Mouse (Mus musculus): ENCODE data around the gene Nrxn3. TPM values are rescaled to one million over a fixed set of nuclear protein-coding genes. Genes with fewer than 3 reads are reported as not detected.
A peak's percentile ranks its signal among the peaks of the same experiment; 100 is the strongest.

The Nrxn3 gene
- total RNA-seq, 1 experiment from 2014 or later: 0.18 TPM

DNA sequence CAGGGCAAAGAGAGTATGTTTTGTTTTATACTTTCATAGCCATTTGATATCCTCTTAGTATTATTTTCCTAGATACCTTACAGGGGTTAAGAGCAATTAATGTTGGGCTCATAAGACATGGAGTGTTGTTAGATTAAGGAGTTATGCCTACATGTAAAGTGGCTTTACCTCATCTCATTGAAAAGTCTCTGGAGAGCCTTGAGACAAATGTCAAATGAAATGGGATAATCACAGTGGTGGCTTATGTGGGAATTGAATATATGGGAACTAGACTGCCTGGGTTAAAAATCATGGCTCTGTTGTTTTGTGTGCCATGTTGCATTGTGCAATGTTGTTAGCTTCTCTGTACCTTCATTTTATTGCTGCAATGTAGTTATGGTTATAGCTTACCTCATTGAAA is 327.0 kb downstream of the Nrxn3 start:
- no peak for DNase-seq

DNA sequence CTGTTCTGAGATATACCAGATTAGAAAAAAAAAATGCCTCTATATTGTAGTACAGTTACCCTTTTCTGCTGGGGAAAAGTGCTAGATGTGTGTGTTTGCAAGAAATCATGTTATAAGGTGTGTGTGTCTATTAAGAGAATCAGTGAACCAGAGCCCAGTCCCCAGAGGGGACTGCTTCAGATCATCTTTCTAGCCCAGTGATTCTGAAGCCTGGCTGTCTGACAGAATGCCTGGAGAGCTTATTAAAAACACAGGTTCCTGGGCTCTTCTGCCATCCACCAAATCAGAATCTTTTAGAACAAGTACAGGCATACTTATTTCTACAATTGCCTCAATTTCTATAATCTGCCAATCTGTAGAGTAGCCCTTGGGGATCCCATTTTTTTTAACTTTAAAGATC is 349.8 kb downstream of the Nrxn3 start:
- DNase-seq: no peak

DNA sequence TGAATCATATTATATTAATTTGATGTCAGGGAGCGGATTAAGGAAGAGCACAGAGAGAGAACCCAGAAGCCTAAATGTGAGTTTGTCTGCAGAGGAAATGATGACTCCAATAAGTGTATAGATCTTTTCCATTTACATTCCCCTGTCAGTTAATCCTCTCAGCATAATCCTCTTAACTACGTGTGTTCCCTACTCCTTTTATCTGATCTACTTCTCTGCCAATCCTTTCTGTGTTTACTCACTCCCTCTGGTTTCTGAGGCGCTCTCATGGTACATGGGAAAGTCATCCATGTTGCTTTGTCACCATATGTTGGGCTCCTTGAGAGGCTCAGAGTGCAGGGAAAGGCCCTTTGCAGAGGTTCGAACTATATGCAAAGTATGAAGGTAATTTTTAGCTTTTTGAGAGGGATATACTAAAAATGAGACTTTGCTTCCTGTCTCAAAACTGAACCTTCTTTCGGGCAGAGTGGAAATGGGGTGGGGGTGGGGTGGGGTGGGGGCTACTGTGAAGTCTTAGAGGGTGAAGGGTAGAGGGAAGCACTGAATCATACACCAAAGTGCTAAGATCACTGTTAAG is 350.6 kb downstream of the Nrxn3 start:
- no peak for DNase-seq

GRCm38 (mm10) chr12:89074551-89075295 is 352.0 kb downstream of the Nrxn3 start:
- no peak for DNase-seq

DNA sequence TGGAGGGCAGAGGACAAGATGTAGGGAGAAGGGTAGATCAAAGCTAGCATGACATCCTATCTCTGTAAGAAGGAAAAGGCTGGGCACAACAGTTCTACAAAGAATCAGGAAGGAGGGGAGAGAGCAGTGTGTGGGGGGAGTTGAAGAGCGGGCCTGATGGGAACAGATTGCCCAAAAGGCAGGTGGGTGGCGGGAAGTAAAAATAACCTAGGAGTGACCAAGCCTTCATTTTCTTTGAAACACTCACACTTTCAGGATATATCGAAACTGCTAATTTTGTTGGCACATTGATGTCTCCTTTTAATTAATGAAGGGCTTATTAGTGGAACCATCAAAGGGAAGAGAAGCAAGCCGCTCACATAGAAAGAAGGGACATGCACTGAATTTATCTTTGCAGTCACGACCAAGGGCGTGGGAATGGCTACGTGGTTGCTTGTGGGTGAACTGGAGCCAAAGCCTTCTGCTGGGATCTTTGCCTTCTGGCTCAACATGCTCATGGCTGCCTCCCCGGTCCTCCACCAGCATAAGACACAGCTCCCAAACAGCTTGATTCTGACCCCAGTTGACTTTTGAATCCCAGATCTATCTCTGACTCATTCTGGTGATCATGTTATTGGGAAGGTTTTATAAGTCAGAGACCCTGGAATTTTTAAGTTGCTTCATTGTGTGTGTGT is 371.3 kb downstream of the Nrxn3 start:
- no peak for DNase-seq

DNA sequence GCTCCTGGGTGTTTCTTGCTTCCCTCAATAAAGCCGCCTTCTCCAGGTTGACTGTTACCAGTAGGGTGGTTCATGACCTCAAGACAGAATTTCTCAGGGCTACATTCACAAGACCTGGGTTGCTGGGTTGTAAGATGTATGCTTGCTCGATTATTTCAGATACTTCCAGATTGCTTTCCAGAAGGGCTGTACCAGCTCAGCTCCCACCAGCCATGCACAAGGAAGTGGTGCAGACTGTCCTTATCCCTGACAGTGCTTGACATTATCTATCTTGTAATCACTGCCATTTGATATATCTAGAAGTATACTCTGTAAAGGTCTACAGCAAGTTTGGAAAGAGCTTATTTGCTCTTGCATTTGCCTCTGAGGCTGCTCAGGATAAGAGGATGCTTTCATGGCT is 374.9 kb downstream of the Nrxn3 start:
- no peak for DNase-seq

DNA sequence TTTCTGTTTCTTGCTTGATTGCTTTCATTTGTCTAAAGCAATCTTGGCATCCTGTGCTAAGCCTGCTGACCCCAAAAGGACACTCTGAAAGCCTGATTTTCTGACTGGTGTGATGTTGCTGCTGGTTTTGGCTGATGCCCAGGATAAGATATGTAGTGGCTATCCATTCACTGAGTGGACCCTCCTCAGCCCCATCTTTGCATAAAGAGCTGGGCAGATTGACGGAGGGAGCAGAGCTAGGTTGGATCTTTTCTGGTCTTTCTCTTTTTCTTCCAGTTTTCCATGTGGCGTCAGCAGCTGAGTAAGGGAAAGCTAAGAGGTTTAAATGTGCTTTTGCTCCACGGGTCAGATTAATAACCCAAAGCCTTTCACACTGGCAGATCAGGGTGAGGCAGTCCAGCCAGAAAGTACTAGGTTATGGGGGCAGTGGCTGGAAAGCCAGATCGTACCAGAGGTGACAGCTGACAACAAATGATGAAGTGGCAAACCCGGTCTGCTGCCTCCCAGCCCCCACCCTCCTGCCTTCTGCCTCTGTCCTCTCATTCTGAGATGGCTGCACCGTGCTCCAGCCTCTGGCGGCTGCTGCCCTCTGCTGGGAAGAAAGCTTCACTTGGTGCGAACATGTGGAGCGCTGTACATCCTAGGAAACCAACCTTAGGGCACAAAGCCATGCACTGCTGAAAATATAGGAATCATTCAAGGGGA is 383.5 kb downstream of the Nrxn3 start:
- peak; percentile 73 for DNase-seq

DNA sequence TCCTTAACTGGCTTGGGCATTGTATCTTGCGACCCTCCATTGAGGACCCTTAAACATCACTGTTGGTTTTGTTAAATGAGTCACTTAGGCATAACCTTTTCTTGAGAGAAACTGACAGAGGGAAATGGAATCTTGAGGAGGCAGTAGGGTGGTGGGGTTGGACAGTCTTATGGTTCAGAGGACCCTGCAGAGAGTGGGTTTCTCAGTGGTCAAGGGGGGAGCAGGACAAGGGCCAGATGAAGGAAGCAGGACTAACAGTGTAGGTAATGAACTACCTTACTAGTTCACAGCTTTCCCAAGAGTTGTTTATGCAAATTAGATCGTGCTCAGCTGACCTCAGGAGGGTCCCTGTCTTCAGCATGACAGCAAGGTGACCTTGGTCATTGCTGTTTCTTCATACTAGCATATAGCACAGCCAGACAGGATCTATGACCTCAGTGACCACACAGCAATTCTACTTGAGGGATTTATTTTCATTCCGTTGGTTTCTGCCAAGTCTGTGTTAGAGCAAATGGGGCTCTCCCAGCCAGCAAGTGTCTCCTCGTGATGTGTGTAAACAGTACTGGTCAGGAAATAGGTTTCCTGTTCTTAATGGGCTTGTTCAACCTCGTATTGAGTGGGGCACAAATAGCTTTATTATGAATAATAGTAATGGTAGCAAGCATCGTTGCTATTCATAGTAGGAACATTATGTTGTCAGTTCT is 384.4 kb downstream of the Nrxn3 start:
- DNase-seq: no peak

GRCm38 (mm10) chr12:89109779-89110335 is 387.2 kb downstream of the Nrxn3 start:
- no peak for DNase-seq

GRCm38 (mm10) chr12:89128602-89129001 is 405.9 kb downstream of the Nrxn3 start:
- no peak for DNase-seq

DNA sequence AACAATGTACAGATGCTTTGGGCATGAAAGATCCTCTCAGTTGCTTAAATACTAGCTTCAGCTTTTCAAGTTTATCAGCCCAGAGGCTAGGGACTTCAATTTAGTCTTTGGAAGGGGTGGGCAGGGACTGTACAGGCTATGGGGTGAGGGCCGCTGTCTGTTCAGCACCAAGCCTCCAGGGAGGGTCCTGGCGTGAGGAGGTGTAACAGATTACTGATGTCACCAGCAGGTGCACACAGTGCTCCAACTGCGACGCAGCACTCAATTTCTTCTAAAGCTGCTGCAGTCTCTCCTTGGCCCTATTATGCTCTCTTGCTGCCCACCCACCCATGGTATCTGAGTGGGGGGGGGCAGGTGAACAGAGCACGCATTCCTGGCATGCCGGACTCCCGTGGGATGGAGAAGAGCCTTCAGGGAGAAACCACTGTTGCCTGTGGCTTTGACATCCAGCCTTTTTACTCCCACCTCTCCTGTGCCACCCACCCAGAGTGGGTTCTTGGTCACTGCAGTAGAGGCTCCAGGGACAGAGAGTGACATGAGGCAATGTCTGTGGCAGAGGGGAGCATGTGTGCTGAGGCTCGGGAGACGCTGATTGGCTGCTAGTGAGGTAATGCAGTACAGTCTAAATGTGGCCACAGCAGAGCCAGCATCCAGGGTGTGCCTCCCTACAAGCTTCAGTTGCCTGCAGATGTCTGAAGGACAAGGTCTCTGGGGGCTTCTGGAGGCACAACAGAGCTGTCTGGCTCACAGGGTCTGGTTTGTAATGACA is 406.6 kb downstream of the Nrxn3 start:
- DNase-seq: no peak

- DNase-seq: no peak
These were observed 411.7 kb downstream of the Nrxn3 start for GRCm38 (mm10) chr12:89134333-89134732.

- DNase-seq: no peak
These were observed 412.2 kb downstream of the Nrxn3 start for GRCm38 (mm10) chr12:89134774-89135307.

DNA sequence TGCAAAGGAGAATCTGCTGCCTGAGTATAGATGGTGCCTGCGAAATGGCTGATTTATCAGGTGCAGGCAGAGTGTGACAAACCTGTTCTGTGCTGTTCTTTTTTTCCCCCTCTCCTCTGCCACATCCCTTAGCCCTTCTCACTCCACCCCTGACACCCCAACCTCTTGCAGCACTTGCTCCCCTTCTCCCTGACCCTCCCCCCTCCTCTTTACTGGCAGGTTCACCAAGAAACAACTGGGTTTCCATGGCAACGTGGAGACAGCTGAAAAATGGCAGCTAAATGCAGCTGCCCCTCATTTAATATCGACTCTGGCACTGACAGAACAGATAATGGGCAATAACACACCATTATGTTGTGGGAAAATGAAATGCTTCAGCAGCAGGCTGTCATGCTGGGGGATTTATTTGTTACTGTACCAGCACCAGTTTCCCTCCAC is 426.3 kb downstream of the Nrxn3 start:
- DNase-seq: no peak

GRCm38 (mm10) chr12:89149455-89149854 is 426.8 kb downstream of the Nrxn3 start:
- no peak for DNase-seq

DNA sequence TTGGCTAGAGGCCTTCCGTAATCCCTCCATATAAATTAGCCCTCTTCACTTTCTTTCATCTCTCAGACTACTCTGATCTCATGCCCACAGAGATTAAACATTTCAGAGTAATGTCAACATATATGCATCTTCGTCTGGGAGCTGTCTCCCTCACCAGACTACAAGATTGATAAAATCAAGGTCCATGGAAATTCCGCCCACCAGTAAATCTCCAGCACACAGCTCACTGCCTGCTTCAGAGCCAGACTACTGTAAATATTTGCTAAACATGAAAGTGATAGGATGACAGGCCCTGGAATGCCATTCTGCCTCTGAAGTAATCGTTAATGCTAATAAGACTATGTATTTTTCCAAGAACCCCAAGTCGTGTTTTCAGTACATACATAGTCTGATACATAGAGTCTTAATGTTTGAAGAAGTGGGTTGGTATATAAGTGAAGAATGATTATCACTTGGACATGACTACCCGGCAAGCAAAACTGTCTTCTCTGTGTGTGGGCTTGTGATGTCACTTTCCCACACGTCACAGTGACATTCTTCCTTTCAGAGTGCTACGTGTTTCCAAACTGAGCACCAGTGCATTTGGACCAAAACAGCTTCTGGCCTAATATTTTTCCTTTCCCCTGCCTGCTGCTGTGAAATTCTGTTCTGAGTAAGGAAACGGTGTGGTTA is 433.5 kb downstream of the Nrxn3 start:
- DNase-seq: no peak

DNA sequence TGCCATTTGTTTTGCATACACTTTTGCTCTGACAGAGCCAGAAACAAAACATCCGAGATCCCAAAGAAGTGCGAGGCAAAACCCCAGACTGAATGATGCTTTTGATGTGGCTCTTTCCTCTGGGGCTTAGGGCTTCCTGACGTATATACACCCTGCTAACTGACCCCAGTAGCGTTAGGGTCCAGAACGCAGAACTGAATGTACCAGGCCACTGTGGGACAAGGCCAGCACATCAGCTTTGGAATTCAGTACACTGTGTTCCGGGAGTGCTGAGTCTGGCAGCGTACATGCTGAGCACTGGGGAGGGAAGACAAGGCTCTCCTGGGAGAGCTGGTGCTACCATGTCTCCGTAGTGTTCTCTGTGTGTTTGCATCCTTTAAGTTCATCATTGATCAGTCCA is 436.7 kb downstream of the Nrxn3 start:
- DNase-seq: no peak

DNA sequence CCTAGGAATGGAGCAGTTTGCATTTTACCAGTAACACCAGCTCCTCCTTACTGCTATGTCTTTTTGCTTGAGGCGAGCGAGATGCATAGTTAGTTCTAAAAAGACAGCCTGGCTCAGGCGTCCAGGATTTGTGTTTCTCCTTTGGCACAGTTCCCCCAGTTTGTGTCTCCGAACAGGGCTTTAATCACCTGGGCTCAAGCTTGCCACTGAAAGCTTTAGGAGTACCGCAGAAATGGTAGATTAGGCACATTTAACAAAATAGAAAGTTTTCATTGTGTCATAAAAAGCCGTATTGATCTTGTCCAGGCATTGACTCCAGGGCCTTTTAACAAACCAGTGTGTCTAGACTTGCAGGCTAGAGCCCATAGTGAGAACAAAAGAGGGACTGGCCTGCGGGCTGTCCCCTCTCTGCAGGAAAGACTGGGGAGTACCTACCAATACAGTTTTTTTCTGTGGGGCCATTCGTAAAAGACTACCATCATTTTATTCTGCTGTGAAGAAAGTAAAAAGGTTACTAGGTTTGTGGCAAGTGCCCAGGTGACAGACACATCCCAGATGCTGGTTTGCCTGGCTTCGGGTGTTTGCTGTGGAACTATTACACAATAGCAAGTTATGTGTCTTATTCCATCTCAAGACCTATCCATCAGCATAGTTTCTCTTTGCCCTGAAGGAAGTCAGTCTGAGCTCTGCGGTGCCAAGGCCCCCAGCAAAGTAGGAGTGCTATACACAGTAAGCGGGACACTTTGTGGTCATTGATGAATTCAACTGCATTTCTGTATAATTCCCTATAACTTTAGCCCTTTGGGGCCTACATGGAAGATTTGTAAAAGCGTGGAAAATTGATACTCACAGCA is 451.9 kb downstream of the Nrxn3 start:
- DNase-seq: no peak

GRCm38 (mm10) chr12:89179970-89180666 is 457.4 kb downstream of the Nrxn3 start:
- DNase-seq: no peak
